Mouse (Mus musculus) monocyte, adult 5-6 weeks (primary cell): Measurements from ENCODE around the gene Zic1. TPM values are rescaled to one million over a fixed set of nuclear protein-coding genes. Genes with fewer than 3 reads are reported as not detected.

Experiments
- ATAC-seq: fragments of 153-309, 156-312 bp; replicated peaks from 2 replicates; pipeline ENCODE4 v1.8.0; 2017; ENCODE audit warnings: mild to moderate bottlenecking; ENCODE audit not compliant: low TSS enrichment, insufficient number of reproducible peaks, severe bottlenecking, poor library complexity, low FRiP score
- total RNA-seq: library from RNA; stranded (forward); fragments of 200-1000, 200-491, 200-594 nt; gene quantifications from 3 replicates; pipeline ENCODE4 v1.2.3, GENCODE M21; 2017

The Zic1 gene
- total RNA-seq, 1 experiment from 2014 or later, result not detected

- ATAC-seq, result no peak
Measured at GRCm38 (mm10) chr9:91385561-91386430, 20.2 kb upstream of the Zic1 start.

DNA sequence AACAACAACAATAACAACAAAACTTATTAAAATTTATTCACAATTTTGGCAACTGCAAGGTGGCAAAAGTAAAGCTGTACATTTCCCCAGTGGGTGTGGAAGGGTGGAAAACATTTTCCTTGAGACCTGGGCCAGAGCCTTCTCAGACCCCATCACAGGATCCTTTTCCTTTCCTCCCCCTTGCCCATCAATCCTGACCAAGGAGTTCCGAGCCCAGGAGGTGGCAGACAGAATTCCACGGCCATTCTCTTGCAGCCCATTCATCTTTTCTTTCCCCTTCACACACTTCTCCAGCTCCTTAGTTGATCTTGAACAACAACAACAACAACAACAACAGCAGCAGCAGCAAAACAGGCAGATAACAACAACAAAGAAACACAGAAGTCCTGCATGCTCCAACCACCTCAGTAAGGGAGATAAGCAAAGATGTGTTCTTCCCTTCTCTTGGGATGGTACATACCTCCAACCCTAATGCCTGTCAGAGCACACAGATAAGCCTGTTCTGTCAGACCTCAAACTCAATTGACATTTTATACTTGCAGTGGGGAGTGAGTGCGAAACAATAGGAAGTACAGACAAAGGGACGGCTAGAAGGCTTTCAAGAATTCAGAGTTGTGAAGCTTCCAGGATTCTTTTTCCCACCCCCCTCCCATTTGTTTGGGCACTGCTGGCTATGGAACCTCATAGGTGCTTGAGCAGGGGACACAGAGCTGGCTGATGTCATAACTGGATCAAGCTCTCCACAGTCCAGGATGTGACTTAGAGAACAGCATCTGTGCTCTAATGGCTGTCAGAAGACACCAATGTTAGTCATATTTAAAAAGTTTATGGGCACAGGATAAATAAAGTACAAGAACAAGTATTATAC lies 19.3 kb upstream of the Zic1 start:
- ATAC-seq, result no peak

DNA sequence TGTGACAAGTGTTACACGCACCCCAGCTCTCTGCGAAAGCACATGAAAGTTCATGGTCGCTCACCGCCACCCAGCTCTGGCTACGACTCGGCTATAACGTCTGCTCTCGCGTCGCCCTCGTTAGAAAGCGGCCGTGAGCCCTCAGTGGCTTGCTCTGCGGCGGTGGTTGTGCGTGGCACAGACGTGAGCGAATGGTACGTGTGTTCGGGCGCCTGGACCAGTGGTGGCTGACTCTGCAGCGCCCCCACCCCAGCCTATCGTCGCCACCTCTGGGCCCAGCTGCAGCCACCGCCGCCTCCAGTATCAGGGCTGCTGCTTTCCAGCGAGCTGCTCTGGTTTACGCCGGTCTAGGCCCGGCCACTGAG lies 18.5 kb upstream of the Zic1 start:
- ATAC-seq, result no peak

GRCm38 (mm10) chr9:91383441-91384135 lies 18.0 kb upstream of the Zic1 start:
- no peak for ATAC-seq

GRCm38 (mm10) chr9:91382471-91383255 lies 17.1 kb upstream of the Zic1 start:
- ATAC-seq, result no peak

GRCm38 (mm10) chr9:91382111-91382379 lies 16.4 kb upstream of the Zic1 start:
- ATAC-seq, result no peak

GRCm38 (mm10) chr9:91381284-91382110 lies 15.9 kb upstream of the Zic1 start:
- no peak for ATAC-seq

GRCm38 (mm10) chr9:91380458-91380914 lies 14.9 kb upstream of the Zic1 start:
- ATAC-seq, result no peak

DNA sequence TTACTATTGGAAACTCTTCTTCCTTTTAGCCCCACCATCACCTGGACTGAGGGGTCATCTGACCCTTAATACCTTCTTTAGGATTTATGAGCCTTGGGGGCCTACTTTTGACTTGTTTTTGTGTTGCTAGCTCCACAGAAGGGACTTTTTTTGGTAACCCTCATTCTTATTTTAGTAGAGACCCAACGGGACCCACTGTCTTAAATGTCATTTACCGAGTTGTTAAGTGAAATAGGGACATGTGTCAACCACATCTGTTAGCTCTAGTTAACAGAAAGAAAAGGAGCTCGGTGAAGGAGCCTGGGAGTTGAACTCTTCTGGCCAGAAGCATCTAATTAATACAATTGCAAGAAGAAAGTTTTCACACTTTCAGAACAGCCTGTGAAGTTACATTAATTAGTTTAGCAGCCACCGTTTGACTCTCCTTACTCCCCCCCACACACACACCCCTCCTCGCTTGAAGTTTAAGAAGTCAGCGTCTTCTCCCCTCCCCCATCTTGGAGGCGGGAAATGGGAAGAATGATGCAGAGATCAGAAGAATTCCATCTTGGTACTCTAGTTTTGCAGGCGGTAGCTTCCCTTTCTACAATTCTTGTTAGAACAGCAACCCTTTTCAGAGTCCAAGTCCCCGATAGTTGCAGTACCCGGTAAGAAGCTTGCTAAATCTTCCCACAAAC lies 14.3 kb upstream of the Zic1 start:
- ATAC-seq, result no peak

DNA sequence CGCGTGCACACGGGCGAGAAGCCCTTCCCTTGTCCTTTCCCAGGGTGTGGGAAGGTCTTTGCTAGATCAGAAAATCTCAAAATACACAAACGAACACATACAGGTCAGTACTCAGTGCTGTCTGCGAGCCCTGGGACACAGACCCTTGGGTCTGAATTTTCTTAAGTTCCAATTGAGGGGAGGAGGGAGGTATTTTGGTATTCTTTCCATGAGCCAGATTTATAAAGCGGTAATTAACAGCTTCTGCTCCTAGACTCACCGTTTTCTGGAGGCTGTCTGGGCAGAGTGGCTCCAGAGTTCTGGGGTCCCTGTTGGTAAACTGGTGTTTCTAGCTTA lies 13.7 kb upstream of the Zic1 start:
- ATAC-seq, result no peak

GRCm38 (mm10) chr9:91378411-91379299 lies 13.0 kb upstream of the Zic1 start:
- ATAC-seq, result no peak

- no peak for ATAC-seq
Measured at GRCm38 (mm10) chr9:91377873-91378150, 12.2 kb upstream of the Zic1 start.

- no peak for ATAC-seq
Measured at GRCm38 (mm10) chr9:91377036-91377872, 11.6 kb upstream of the Zic1 start.

DNA sequence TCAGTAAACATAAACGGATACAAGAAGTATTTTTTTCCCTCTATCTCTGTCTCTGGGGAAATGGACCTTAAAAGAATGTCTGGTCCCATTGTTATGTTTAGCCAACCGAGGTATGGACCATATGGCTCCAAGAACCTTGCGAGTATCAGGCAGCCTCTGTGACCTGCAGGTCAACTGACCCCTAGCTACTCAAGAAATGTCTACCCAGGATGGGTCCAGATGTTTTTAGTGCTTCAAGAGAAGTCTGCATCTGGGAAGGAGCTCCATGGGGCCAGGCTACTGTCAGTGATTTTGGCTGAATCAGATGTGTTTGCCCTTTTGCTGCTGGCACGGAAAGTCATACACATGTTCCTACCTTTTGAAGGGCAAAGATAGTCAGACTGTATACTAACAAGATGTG lies 9.1 kb upstream of the Zic1 start:
- ATAC-seq, result no peak

GRCm38 (mm10) chr9:91373811-91374575 lies 8.4 kb upstream of the Zic1 start:
- ATAC-seq, result no peak
